Mouse (Mus musculus) stomach, postnatal 0 days (tissue): ENCODE measurements at regions not wholly inside any gene's neighbourhood (a gene's known extent, or its start where the extent isn't known, plus 50 kb on each side); places are given as distances from the start of the nearest gene placed in this dataset.

Experiments used
- CTCF ChIP-seq: IDR thresholded peaks from 2 replicates; pipeline ENCODE4 v1.5.1; 2016; ENCODE audit warnings: antibody characterized with exemption, low read depth, mild to moderate bottlenecking, moderate library complexity
- EP300 ChIP-seq: optimal IDR thresholded peaks from 2 replicates; pipeline ENCODE3; 2016; ENCODE audit warnings: antibody characterized with exemption

DNA sequence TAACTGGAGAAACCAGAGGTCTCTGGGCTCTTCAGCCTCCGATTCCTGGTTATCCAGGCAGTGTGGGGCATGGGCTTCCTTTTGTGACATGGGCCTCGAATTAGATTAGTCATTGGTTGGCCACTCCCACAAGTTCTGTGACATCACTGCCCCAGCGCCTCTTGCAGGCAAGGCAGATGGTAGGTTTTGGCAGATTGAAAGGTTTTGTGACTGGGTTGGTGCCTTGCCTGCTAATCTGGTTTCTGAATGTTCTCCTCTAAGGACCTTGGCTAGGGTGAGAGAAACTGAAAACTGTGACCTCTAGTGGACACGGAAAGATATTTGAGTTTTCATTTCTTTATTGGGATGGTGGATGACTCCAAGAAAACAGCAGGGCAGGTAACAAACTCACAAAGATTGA is 381.3 kb upstream of the Trpc7 start:
- TF ChIP-seq EP300 (no peak), CTCF (peak; percentile 48)
